Mouse (Mus musculus) frontal cortex, postnatal 14 days (tissue): ENCODE measurements around the gene Setdb1.
"Not testable (repeated sequence)": the region's sequence is repeated elsewhere in the genome, so short reads cannot be mapped to it uniquely, and the experiment has no call there.

ENCODE experiments used
- DNase-seq, 2 experiments: peaks; one replicate each; pipeline ENCODE4 v3.0.0; 2022; ENCODE audit warnings: low spot score in 2 of 2

Gene Setdb1

DNA sequence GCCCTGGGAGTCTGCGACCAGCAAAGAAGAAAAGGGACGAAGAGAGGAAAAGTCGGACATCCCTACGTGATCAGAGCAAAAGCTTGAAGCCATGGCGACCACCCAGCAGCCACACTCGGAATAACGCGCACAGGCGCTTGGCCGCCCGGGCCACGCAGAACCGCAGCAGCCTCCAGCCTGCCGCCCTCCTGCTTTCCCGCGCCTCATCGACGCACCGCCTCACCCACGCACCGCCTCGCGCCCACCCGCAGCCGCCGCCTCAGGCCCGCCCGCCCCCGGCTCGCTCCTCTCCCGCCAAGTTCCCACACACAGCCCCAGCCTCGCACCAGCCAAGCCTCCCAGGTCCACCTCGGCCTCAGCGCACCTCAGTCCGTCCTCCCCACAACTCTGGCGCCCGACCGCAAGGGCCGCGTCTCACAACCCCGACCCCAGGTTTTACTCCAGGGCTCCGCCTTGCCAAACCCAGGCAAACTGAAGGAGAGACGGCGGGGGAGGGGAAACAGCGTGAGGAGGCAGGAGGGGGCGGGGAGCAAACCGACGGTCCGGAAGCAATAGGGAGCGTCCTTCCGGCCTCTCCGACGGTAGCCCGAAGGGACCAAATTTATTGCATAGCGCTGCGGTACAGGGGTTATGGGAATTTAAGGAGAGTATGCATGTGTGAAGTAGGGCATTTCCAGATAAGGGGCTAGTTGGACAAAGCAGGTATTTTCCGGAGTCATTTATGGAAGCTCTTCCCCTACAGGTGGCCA is at the start of gene Setdb1:
Setdb1 (minus strand) TSS at position 502 of the 749 bp plus-strand sequence.
- DNase-seq = peak; percentile 84 to 89

- DNase-seq = no peak
Observed at GRCm38 (mm10) chr3:95402741-95403140, 45.7 kb upstream of the Setdb1 start, which contains the start of gene 4930558C23Rik. Gene 4930558C23Rik (minus strand): TSS chr3:95402841.

DNA sequence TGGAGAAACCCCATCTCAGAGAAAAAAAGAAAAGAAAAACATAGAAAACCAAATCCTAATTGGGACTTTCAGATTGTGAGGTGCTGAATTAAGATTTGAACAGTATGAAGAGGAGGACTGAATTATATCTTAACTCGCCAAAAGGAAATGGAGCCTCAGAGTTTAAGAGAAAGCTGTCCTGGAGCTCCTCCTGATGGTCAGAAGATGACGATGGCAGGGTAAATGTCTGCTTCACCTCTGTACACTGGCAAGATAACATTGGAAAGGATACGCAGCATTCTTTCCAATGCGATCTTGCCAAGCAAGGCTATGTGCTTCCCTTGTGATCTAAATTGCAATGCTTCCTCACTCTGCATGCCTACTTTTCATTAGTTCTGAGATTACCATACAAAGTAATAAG is 37.4 kb upstream of the Setdb1 start:
- no peak for DNase-seq

DNA sequence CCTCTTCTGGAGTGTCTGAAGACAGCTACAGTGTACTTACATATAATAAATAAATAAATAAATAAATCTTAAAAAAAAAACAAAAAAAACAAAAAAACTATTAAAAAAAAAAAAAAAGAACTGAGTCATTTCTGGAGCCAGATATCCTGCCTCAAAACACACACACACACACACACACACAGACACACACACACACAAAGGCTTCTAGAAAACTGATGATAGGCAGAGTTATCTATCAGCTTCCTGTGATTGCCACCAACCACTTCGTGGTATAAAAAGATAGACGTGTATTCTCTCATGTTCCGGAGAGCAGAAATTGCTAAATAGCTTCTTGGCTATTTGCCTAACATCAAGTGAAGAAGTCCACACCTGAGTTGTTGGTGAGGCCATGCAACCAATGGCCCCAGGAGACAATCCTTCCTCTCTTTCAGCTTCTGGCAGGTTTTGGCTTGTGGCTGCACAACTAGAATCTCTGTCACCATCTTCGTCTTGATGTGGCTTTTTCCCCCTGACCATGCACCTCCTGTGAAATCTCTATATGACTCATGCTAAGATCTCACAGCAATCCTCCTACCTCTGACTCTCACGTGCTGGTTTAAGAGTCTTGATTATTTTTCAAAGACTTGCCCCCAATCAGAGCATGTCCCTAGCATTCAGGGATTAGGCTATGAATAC is 28.5 kb upstream of the Setdb1 start:
- no peak for DNase-seq

GRCm38 (mm10) chr3:95373208-95373607 is 16.2 kb upstream of the Setdb1 start:
- no peak for DNase-seq

DNA sequence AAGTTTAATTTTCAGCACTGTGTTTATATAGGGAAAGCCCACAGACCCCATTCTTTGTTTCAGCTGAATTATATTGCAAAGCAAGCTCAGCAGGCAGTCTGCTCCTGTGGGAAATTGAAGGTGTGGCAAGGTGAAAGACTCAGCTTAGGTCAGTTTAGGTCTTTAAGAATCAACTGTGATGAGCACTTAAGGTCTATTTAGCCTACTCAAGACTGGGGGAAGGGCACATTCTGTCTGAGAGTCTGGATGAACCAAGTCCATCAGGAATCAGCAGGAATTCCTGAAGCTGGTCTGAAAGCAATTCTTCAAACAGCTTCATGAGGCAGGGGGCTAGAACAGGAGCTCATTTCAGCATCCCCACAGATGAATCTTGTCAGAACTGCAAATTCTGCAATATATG is 13.1 kb upstream of the Setdb1 start:
- no peak for DNase-seq

DNA sequence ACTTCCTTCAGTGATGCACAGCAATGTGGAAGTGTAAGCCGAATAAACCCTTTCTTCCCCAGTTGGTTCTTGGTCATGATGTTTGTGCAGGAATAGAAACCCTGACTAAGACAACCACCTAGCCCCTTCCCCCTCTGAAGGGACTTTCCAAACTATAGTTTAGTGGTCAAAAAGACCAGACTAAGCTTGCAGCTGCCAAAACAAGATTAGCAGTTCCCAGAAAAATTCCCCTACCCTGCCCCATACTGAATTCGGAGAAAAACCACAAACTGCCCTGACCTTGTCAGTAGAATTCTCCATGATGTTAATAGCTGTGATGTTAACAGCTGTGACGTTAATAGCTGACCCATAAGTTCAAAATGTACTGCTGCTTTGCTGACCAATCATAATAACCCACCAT is 3.3 kb upstream of the Setdb1 start:
- not testable (repeated sequence) for DNase-seq

DNA sequence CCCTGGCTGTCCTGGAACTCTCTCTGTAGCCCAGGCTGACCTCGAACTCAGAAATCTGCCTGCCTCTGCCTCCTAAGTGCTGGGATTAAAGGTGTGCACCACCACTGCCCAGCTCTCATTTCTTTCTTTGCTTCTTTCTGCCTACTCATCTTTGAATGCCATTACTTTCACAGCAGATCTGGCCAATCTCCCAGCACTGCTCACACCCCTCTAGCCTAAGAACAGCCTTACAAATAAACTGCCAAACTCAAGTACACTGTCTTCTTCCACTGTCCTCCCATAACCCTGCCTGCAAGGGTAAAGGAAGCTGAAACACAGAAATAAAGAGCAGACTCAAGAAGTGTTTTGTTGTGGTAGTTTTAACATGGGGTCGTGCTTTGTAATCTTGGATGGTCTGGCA is 744 bp upstream of the Setdb1 start:
- DNase-seq = no peak

- DNase-seq = peak in 1 of 2 experiments; percentile 13
Observed at GRCm38 (mm10) chr3:95355911-95356544, 974 bp downstream of the Setdb1 start.

DNA sequence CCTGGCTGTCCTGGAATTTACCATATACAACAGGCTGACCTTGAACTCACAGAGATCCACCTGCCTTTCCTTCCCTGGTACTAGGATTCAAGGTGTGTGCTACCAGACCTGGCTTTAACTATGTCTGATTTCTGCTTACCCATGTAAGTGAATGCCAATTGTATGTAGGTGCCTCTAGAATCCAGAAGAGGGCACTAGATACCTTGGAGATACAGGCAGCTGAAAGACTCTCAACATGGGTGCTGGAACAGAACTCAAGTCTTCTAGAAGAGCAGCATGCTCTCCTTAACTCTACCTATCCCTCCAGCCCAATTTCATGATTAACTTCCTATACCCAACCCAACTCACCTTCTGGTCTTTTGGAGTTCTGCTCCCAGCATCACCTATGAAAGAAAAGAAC is 7.5 kb downstream of the Setdb1 start:
- DNase-seq = no peak

- DNase-seq = not testable (repeated sequence)
Observed at GRCm38 (mm10) chr3:95348343-95348742, 8.7 kb downstream of the Setdb1 start.

DNA sequence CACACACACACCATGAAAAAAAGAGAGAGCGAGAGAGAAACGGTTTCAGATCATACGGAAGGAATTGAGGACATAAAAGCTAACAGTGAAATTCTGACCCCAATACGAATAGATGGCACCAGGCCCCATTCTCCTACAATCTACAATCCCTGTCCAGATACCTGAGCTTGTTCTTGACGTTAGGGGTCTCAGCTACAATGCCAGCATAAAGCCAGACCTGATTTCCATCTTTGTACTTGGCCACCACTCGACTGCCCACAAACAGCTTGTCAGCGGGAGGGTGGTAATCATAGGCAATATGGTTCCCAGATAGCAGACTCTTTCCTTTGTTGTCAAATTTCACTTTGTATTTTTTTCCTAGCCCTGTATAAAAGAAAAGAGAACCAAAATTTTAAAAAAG is 10.5 kb downstream of the Setdb1 start:
- DNase-seq = no peak

DNA sequence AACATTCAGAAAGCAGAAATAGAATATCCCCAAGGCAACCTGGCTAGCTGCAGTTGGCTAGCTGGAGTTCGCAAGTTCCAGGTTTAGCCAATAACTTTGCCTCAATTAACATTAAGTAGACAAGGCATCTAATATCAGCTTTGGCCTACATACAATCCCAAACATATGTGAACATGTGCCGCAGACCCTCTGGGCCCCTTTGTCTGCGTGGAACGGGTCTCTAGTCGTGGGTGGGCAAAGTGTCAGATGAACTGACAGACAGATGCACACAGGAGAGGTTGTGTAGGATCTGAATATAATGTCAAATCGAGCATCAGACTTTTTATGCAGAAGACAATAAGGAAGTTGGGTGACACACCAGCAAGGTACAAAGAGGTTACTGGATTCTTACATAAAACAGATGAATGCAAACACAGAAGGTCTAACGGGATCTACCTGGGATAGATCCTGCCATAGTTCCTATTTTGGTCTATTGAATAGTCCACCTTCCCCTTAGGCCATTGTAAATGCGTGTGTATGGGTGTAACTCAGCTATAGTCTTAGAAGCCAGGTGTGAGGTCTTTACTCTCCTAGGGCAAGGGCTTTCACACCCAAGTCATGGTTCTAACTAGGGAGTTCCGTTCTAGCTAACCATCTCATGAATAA is 13.5 kb downstream of the Setdb1 start:
- DNase-seq = not testable (repeated sequence)

DNA sequence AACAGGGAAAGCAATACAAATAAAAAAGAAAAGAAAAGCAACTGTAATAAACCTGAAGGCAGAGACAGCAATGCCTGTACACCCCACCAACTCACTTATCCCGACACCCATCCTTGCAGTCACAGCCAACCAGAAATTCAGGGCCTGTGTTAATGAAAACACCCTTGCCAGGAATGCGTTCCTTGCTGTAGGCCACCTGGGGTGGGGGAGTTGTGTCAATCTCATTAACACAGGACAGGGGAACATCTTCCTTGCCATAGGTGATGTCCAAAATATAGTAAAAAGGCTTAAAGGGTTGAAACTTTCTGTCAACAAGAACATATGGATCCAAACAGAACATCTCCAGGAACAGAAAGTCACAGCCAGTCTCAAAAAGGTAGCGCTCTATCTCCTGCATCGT is 18.8 kb downstream of the Setdb1 start:
- DNase-seq = no peak

GRCm38 (mm10) chr3:95337345-95337744 is 19.7 kb downstream of the Setdb1 start:
- no peak for DNase-seq

DNA sequence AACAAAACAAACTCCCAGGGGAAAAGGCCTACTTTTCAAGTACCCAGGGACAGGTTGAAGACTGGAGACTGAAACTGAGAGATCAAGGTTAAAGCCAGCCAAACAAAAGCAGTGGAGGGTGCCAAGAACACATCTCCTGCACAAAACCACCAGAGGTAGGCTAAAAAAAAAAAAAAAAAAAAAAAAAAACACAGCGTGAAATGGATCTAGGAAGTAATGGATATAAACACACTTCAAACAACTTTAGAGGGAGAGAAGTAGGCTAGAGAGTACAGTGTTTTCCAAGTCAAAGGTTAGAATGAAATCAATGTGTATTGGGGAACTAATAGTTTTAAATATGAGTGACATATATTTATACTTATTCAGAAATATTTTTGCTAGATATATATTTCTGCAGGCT is 25.5 kb downstream of the Setdb1 start:
- no peak for DNase-seq

DNA sequence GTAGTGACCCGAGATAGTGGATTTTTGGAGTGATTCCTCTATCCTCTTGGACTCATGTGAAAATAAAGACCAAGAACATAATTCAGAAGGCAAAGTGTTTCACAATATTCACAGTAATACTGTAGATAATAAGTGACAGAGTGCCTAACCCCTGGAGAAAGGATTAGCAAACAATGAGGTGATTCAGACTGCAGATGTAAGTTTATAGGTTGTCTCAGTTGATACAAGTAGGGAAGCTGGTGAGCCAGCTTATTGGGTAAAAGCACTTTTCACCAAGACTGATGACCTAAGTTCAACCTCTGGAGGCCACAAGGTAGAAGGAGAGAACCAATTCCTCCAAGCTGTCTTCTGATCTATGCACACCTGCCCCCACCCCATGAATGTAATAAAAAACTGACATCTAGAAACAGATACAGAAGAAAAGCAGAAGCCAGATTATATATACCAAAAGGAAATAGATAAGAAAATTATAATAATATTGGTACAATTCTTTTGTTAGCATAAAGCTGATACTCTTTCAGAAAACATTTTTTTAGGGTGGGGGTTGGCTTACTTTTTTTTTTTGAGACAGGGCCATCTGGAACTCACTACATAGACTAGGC is 28.1 kb downstream of the Setdb1 start:
- DNase-seq = no peak

GRCm38 (mm10) chr3:95324454-95325144 is 32.4 kb downstream of the Setdb1 start:
- DNase-seq = no peak

GRCm38 (mm10) chr3:95323429-95323828 is 33.6 kb downstream of the Setdb1 start:
- DNase-seq = no peak

DNA sequence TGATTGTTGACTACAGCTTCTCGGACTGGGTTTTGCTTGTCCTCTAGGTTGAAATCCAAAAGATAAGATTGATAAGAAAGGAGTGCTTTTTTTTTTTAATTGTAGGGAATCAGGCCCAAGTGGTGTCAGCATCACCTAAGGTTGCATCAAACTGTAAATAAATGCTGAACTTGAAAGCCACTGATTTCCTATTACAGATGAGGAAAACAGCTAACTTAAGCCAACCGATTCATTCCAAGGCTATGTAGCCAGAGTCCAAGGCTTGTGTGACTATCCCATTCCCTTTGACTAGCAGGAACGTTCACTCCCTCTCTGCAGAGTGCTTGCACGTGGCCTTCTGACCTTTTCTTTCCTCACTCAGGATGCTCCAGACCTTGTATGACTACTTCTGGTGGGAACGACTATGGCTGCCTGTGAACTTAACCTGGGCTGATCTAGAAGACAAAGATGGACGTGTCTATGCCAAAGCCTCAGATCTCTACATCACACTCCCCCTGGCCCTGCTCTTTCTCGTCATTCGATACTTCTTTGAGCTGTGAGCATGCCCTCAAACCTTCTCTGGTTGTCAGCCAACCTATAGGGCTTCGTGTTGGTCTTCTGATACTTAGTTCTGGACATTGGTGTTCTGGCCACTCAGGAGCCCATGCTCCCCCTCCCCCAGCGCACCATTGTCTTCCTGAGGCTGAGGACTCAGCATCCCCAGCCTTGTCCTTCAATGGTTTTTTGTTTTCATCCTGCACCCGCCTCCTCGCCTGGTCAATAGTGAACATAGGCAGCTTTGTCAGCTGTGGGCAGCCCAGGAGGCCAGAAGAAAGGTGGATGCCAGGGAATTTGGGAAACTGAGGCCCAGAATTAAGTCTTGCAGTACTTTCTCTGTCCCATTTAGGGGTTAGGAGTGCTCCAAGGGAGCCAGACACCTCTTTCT is 37.0 kb downstream of the Setdb1 start:
- DNase-seq = no peak
